Mouse (Mus musculus) heart, embryonic 10.5 days (tissue): ENCODE measurements around the gene Vmn1r185. TPM values are rescaled to one million over a fixed set of nuclear protein-coding genes. Genes with fewer than 3 reads are reported as not detected.
"Not testable (repeated sequence)": the region's sequence is repeated elsewhere in the genome, so short reads cannot be mapped to it uniquely, and the experiment has no call there.

Source experiments
- DNase-seq: peaks from one replicate; pipeline ENCODE4 v3.0.0-alpha.2; 2017; ENCODE audit warnings: low spot score
- H3K27ac ChIP-seq: fragments of 300-500 bp; sonication (generic); 2 replicates; pipeline ENCODE4 v1.5.1; 2016; ENCODE audit warnings: mild to moderate bottlenecking
- H3K27me3 ChIP-seq: fragments of 300-500 bp; sonication (generic); 2 replicates; pipeline ENCODE4 v1.6.1; 2016; ENCODE audit warnings: mild to moderate bottlenecking; ENCODE audit not compliant: poor library complexity, insufficient read depth, severe bottlenecking
- H3K36me3 ChIP-seq: fragments of 300-500 bp; sonication (generic); 2 replicates; pipeline ENCODE4 v1.6.1; 2016; ENCODE audit warnings: mild to moderate bottlenecking, moderate library complexity
- H3K4me1 ChIP-seq: fragments of 300-500 bp; sonication (generic); 2 replicates; pipeline ENCODE4 v1.6.1; 2016; ENCODE audit warnings: mild to moderate bottlenecking
- H3K4me3 ChIP-seq: fragments of 300-500 bp; sonication (generic); 2 replicates; pipeline ENCODE4 v1.5.1; 2016; ENCODE audit warnings: mild to moderate bottlenecking, moderate library complexity
- H3K9me3 ChIP-seq: fragments of 300-500 bp; sonication (generic); 2 replicates; pipeline ENCODE4 v1.6.1; 2016; ENCODE audit warnings: mild to moderate bottlenecking, moderate library complexity
- WGBS: fragments of 180-500 bp; shearing (Covaris S2); methylation state at CpG from one replicate; pipeline ENCODE4 v1.1.7; 2016; 5-methylcytosine and 5-hydroxymethylcytosine counted together
- polyA plus RNA-seq: library from polyadenylated mRNA; unstranded; fragments of >200 nt; fragmentation: Nextera tagmentation; extraction: Ambion mirVana; gene quantifications from 2 replicates; pipeline ENCODE4 v1.2.1, GENCODE M21; 2016

Gene Vmn1r185
- polyA plus RNA-seq: not detected in 2 replicates

GRCm38 (mm10) chr7:26618364-26618763 is at the start of gene Vmn1r185:
Gene Vmn1r185 (minus strand): TSS chr7:26618464.
- 64% methylated on average over 1 of the region's 1 CpGs for WGBS
- not testable (repeated sequence) for H3K4me1 ChIP-seq, DNase-seq, H3K36me3 ChIP-seq, H3K27me3 ChIP-seq, H3K27ac ChIP-seq, H3K4me3 ChIP-seq, H3K9me3 ChIP-seq

- H3K36me3 ChIP-seq, DNase-seq, H3K27ac ChIP-seq, H3K9me3 ChIP-seq, H3K4me1 ChIP-seq, H3K4me3 ChIP-seq, H3K27me3 ChIP-seq: not testable (repeated sequence)
- WGBS: 30% methylated on average over 2 of the region's 2 CpGs
Measured at GRCm38 (mm10) chr7:26667466-26667865, 49.2 kb upstream of the Vmn1r185 start.

- no peaks in the 10 kb centered on the region for H3K4me1 ChIP-seq
- H3K36me3 ChIP-seq: no peaks in the 10 kb centered on the region
- no peaks in the 10 kb centered on the region; the same call in 1 of the 2 replicates for H3K9me3 ChIP-seq
- no peak overlapping the region for H3K4me3 ChIP-seq
- DNase-seq: no peak
- no peak overlapping the region for H3K27ac ChIP-seq
- 76% methylated on average over 5 of the region's 5 CpGs for WGBS
- no peaks in the 10 kb centered on the region for H3K27me3 ChIP-seq
Measured at GRCm38 (mm10) chr7:26666011-26666410, 47.7 kb upstream of the Vmn1r185 start.

- no peaks in the 10 kb centered on the region for H3K27me3 ChIP-seq
- no peak overlapping the region for H3K27ac ChIP-seq
- no peaks in the 10 kb centered on the region for H3K4me1 ChIP-seq
- no peaks in the 10 kb centered on the region for H3K9me3 ChIP-seq
- no peak for DNase-seq
- H3K4me3 ChIP-seq: no peak overlapping the region
- 75% methylated on average over 1 of the region's 1 CpGs for WGBS
- no peaks in the 10 kb centered on the region for H3K36me3 ChIP-seq
Measured at GRCm38 (mm10) chr7:26589774-26590173, 28.5 kb downstream of the Vmn1r185 start.

DNA sequence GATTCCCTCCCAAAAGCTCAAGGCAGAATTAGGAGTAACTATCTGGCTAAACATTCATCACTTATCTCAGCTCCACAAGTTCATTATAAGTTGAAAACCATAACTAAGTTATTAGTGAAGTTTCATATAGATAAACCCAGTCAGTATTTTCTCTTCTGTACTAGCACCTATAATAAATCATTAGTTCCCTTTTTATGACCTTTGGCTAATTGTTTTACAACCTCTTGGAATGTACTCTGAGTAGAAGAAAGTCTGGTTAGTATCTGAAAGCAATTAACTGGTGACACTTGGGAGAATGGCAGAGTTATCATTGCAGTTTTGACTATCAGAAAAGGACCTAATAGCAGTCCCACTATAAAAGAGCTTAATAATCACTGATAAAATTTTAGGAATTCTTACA is 29.2 kb downstream of the Vmn1r185 start:
- Histone ChIP-seq H3K27me3 (no peaks in the 10 kb centered on the region), H3K4me3 (no peak overlapping the region), H3K4me1 (no peaks in the 10 kb centered on the region), H3K27ac (no peak overlapping the region), H3K36me3 (no peaks in the 10 kb centered on the region), H3K9me3 (no peaks in the 10 kb centered on the region)
- DNase-seq: no peak

Other genes starting within 250 kb of the Vmn1r185 start
- not detected in 2 replicates for gene Nlrp9c, start 214.8 kb downstream of the Vmn1r185 start, polyA plus RNA-seq
- gene Nlrp4a, start 183.4 kb downstream of the Vmn1r185 start, polyA plus RNA-seq: not detected in 2 replicates
- gene Nlrp9a, start 83.4 kb downstream of the Vmn1r185 start, polyA plus RNA-seq: not detected in 2 replicates
- gene Cyp2b23, start 68.0 kb upstream of the Vmn1r185 start, polyA plus RNA-seq: not detected in 2 replicates
- gene Cyp2b19, start 138.7 kb upstream of the Vmn1r185 start, polyA plus RNA-seq: not detected in 2 replicates
- gene Cyp2g1, start 190.4 kb upstream of the Vmn1r185 start, polyA plus RNA-seq: not detected in 2 replicates
- gene Cyp2a5, start 216.8 kb upstream of the Vmn1r185 start, polyA plus RNA-seq: not detected in 2 replicates